Mouse (Mus musculus) CD4-positive helper T cell, adult 2 months (primary cell): Measurements from ENCODE around the gene Arhgef3.

ENCODE experiments used
- DNase-seq: peaks from one replicate; pipeline ENCODE4 v3.0.0-alpha.2; 2012; ENCODE audit warnings: low read depth, missing footprints, low spot score

The Arhgef3 gene

DNA sequence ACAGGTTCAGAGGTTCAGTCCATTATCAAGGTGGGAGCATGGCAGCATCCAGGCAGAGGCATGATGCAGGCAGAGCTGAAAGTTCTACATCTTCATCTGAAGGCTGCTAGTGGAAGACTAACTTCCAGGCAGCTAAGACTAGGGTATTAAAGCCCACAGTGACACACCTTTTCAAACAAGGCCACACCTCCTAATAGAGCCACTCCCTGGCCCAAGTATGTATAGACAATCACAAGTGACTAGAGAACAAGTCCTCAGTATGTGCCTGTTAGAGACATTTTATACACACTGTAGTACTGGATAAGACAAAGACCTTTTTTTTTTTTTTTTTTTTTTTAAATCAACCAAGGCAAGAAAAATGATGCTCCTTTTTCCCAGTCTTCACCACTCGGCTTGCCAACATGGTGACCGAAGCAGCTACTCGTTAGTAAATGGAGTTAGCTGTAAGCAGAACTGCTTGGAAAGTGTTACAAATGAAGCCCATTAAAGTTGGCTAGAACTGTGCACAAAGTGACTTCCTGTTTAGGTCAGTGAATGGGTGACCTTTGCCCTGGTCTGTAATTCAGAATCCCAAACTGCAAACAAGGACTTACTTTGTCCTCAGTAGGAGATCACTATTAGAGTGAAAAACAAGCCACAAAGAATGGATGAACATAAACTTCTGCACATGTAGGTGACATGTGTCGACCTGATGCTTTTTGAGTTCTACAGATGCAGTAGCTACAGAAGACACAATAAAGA, 229.7 kb downstream of the Arhgef3 start:
- no peak for DNase-seq

DNA sequence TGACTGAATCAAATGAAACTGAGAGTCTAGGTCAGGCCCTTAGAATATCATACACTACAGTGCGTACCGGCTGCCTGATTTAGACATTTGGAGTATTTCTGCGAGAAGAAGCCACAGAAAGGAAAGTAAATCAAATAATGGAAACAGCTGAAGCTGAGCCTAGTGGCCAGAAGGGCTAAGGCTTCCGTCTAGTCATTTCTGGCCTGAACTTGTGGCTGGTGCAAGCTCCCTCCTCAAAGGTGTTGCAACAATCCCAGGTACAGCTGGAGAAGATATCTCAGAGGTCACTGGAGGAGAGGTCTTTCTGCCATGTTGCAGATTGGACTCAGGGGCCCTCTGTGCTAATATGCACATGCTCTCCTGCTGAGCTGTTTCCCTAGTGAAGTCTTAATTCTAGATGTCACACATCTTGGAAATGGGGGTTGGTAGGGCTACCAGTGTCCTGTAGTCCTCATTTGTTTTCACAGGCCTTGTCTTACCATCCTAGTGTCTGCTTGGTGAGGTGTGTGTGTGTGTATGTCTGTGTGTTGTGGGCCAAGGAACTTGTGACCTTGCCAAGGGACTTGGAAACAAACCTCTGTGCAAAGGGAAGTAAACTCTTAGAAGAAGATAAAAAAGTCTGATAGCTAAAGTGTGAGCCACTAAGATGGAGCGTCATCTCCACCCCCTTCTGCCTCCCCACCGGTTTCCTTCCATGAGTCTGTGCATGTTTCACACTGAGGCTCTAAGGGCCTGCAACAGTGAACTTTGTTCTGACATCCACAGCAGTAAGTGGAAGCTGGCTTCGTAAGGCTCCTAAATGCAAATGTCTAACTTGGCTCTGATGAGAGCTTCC, 230.6 kb downstream of the Arhgef3 start:
- DNase-seq, result peak; percentile 72

DNA sequence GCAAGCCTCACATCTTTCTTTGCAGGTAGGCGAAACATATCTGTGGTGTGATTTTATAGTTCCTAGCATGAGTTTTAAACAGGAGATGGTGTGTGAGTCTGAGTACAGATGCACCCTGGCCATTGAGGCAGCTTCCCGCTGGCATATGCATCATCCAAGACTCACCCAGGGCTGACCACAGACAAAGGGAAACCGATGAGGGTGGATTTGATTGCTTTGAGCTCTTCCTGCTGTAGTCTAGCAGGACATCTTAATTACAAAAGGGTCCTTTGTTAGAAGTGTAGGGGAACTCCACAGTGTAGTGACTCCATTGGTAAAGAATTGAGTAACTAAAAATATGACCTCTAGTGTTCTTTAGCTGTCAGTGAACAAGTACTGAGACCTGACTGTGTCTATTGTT, 232.5 kb downstream of the Arhgef3 start:
- DNase-seq, result no peak

DNA sequence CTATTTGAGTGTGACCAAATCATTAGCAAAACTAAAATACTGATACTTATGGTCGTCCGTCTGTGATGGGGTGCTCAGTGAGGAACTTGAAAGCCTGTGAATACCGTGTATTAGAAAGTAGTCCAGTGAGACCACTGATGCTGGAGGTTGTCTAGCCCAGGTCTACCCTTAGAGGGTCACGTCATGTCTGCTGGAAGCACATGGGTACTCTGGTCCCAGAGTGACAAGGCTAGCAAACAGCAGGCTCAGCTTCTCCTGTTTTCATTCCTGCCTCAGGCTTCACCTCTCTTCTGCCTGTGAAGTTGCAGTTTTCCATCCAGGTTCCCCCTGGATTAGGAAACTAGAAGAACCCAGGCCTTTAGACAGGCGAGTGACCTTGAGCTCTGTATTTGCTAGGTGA, 233.0 kb downstream of the Arhgef3 start:
- DNase-seq, result no peak

GRCm38 (mm10) chr14:27348088-27348487, 233.4 kb downstream of the Arhgef3 start:
- no peak for DNase-seq

DNA sequence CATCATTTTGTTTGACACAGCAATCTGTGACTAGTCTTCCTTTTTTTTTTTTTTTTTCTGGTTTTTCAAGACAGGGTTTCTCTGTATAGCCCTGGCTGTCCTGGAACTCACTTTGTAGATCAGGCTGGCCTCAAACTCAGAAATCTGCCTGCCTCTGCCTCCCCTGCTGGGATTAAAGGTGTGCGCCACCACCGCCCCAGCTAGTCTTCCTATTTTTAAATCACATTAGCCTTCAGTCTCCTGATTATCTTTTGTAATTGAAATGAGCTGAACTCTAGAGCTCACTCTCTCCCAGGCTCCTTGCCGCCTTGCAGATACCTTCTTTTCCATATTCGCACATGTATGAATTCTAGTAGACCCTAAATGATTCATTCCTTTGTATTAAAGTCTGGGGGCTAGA, 234.0 kb downstream of the Arhgef3 start:
- DNase-seq, result no peak

DNA sequence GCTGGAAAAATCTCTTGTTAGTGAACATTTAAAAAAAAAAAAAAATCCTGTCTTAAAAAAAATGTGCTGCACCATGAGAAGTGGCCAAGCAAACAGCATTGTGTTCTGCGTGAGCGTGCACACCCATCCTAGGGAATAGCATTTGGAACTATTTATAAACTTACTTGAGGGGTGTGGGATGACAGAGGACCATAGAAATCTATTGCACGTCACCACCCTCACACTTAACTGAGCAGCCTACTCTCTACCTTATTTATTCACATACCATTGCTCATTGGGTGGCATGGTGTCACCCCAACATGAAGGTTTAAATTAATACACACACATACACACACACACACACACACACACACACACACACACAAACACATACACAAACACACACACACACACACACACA, 234.4 kb downstream of the Arhgef3 start:
- no peak for DNase-seq

- no peak for DNase-seq
Observed at GRCm38 (mm10) chr14:27349828-27350729, 235.4 kb downstream of the Arhgef3 start.

DNA sequence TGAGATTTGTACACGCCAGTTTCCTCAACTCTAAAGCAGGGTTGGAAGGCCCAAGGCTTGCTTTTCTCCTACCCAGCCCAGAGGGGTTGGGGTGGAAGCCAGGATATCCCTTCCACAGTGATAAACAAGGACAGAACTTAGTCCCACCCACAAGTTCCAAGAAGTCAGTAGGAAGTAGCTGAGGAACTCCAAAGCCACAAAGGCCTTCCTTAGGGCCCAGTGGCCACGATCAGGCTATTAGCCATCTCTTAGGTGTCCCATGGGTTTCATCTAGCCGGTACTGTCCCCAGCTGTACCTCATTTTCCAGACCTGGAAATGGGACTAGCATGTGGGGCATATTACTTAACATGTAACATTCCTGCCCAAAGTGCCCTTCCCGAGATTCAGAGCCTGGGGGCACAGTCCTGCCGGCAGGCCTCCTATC, 236.4 kb downstream of the Arhgef3 start:
- DNase-seq, result no peak

DNA sequence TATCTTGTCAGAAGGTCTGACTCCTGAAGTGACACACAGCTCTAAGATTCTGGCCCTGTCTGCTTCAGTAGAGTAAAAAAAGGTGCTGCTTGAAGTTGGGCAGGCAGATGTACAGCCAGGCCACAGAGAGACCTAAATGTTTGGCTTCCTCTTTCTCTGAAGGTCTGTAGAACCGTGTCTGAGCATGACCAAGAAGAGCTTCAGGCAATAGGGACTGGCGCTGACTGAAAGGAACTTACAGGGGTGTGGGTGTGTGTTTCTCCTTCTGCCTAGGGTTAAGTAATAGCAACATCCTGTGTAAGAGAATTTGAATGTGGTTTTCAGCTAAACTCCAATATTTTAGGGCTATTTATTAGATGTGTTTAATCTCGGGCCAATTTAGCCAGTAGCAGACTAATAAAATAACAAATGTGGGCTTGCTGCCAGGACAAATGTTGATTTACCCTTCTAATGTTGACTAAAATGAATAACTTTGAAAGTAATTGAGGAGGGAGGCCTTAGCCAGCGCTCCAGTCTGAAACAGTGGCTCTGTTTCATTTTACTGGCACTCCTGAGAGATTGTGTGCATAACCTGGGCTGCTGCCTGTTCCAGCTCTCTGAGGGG, 236.9 kb downstream of the Arhgef3 start:
- DNase-seq, result peak; percentile 72

DNA sequence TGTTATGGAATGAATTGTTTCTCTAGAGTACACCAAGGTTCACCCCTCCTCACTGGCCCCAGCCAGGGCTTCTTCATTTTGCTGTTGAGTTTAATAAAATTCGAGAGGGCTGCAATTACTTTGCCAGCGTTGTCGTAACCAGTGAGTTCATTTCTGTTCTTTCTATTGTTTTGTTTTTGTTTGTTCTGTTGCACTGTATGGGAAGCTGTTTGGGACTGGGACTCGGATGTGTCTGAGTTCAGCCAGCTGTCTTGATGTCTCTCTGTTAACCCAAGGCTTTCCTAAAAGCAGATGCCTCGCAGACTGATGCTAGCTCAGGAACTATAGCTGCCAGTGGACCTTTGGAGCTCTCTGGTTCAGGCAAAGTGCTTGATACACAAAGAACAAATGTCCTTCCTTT, 237.8 kb downstream of the Arhgef3 start:
- no peak for DNase-seq

GRCm38 (mm10) chr14:27355151-27355550, 240.5 kb downstream of the Arhgef3 start:
- peak; percentile 55 for DNase-seq

DNA sequence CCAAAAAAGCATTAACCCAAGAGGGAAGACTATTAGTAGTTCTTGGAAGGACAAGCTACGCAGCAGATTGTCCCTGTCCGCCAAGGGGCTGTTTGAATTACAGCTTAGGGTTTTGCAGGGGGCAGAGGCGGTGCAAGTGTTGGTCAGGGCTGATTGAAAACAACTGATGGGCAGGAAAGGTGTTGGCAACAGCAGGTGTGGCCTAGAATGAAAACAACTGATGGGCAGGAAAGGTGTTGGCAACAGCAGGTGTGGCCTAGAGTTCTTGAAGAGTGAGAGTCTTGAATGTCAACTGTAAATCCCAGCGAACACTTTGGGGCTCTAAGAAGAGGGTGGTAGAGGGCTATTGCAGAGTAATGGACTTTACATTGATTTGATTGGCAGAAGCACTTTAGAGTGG, 241.2 kb downstream of the Arhgef3 start:
- no peak for DNase-seq

- peak; percentile 44 for DNase-seq
Observed at GRCm38 (mm10) chr14:27357139-27357538, 242.4 kb downstream of the Arhgef3 start.

DNA sequence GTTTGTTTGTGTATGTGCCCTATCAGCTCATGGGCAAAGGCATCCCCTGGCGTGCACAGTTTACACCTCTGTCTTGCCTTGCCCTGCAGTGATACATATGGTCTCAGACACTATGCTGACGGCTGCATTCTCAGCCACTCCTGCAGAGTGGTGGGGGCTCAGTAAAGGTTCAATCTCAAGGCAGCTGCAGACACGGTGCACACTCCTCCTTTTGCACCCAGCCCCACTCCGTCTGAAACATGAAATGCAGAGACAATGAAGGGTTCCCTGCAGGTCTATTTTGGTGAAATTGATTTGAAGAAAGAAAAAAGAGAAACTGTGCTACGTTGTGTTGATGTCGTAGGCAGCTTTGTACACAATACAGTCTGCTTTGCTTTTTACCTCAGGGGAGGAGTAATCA, 243.5 kb downstream of the Arhgef3 start:
- no peak for DNase-seq

- no peak for DNase-seq
Observed at GRCm38 (mm10) chr14:27360849-27361248, 246.2 kb downstream of the Arhgef3 start.

DNA sequence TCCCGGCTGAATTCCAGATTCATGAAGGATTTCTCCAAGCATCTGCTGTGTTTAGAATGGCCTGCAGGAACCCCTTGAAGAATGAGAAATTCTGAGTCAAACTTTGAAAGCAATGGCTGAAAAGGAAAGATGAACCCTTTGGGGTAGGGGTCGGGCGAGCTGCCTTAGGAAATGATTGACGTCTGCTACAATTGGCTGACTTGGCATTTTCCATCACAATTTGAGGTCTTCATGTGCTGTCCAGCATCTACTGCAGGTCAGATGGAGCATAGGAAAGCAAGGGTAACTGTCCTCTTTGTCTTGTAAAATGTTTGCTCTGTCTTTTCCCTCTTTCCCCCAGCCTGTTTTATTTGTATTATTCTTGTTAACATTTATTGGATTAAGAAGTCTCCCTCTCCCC, 246.8 kb downstream of the Arhgef3 start:
- DNase-seq, result no peak

- DNase-seq, result no peak
Observed at GRCm38 (mm10) chr14:27364668-27365257, 250.1 kb downstream of the Arhgef3 start.

DNA sequence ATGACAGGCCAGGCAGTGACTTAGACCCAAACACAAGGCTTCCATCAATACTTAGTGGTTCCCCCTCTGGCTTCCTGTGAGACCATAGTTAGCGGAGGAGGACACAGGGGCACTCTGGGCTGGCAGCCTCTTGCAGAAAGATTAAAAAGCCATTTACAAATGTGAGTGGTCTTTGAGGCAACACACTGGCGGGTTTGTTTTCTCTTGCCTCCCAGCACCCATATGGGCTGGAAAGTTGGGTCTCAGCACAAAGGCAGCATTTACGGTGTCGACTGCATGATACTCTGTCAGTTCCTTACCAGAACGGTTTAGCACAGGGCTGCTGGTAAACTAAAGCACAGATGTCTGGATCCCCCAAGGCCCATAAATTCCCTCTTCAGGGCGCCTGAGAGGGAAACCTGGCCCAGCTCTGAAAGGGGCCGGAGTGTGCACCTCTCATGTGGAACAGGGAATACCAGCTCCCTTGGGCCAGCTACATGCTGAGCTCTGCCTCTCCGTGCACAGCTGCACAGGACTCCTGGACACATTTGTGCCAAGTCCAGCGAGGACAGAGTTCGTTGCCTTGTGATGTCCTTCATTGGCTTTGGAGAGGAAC, 252.5 kb downstream of the Arhgef3 start:
- no peak for DNase-seq

- no peak for DNase-seq
Observed at GRCm38 (mm10) chr14:27368619-27369018, 253.9 kb downstream of the Arhgef3 start.

GRCm38 (mm10) chr14:27369503-27369902, 254.8 kb downstream of the Arhgef3 start:
- DNase-seq, result no peak
